Mouse (Mus musculus) liver, adult 2 months (tissue): ENCODE data around the gene Cbr4.

Source experiments
- CTCF ChIP-seq: fragments of 200-500 bp; IDR thresholded peaks from 2 replicates; pipeline ENCODE4 v1.5.1; 2011; ENCODE audit warnings: low read depth, low read length, control low read depth
- POLR2A ChIP-seq: fragments of 200-500 bp; IDR thresholded peaks from 2 replicates; pipeline ENCODE4 v1.6.1; 2011; ENCODE audit warnings: low read length, control low read depth; ENCODE audit not compliant: insufficient read depth; ENCODE audit errors: extremely low read depth

- TF ChIP-seq CTCF, result no peak
- TF ChIP-seq POLR2A, result no peak
These were observed 62.1 kb downstream of the Cbr4 start for GRCm38 (mm10) chr8:61549585-61549984.
